Mouse (Mus musculus) thymus, postnatal 0 days (tissue): ENCODE results near the gene Cinp. TPM values are rescaled to one million over a fixed set of nuclear protein-coding genes. Genes with fewer than 3 reads are reported as not detected.

Experiments
- DNase-seq: peaks from one replicate; pipeline ENCODE4 v3.0.0-alpha.2; 2015; ENCODE audit warnings: low spot score
- polyA plus RNA-seq: library from polyadenylated mRNA; unstranded; fragments of >200 nt; fragmentation: Nextera tagmentation; extraction: Ambion mirVana; gene quantifications from 2 replicates; pipeline ENCODE4 v1.2.1, GENCODE M21; 2015

Cinp gene
- polyA plus RNA-seq = 70.0 and 71.9 TPM in 2 replicates

DNA sequence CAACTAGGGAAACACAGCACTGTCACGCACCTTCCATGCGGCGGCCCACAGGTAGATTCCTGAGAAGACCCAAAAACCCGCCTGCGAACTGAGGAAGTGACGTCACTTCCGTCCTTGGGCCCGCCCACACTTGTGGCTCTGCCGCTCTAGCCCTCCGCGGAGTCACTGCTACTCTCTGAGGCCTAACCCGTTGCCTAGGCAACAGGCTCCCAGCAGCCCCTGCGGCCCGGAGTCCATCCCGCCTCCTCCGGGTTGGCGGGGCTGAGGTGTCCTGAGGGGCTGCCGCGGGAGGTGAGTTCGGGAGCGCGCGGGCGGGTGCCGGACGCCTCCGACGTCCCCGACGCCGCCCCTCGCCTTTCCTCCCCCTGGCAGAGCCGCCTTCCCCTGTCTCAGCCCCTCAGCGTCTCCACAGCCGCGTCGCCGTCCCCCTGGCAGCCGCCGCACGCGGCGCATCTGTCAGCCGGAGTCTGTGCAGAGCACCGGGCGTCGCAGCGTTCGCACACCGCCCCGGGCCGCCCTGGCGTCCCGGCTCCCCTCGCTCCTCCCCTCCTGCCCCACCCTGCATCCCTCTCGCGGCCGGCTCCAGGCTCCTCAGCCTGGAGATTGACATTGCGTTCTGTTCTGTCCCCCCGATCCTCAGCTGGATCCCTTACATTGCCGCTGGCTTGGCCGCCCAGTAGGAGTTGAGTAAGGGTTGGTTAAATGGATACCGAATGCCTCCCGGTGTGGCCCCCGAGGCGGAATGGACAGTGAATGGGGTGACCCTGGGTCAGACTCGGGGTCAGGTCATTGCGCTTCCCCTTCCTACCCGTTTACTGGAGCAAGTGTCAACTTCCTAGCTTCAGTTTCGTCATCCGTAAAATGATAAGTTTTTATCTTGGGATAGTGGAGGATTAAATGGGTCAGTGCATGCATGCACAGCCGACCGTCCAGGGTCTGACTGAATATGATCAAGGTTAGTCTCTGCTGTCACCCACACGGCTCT is at the start of gene Cinp, which contains the start of gene Tecpr2:
TSS of gene Cinp (minus strand) at position 110 of the 985 bp plus-strand sequence.
TSS of gene Tecpr2 (plus strand) at position 229 of the 985 bp plus-strand sequence.
- DNase-seq = peak; percentile 99

DNA sequence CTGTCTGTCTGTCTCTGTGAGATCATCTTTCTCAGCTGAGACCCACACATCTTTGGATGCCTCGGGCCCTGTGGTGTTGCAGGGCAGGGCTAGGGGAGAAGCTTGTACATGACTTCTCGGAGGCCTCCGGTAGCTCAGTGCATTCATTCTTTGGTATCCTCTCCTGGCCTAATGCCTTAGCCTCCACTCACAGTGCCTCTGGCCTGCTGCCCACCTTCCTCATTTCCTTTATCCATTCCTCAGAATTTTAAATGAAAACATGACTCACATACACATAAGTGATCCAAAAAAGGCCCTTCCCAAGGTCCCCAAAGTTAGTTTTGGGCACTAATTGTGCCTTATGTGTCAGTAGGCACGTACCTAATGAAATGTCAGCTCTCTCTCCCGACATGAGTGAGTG is 48.6 kb upstream of the Cinp start:
- DNase-seq = no peak

DNA sequence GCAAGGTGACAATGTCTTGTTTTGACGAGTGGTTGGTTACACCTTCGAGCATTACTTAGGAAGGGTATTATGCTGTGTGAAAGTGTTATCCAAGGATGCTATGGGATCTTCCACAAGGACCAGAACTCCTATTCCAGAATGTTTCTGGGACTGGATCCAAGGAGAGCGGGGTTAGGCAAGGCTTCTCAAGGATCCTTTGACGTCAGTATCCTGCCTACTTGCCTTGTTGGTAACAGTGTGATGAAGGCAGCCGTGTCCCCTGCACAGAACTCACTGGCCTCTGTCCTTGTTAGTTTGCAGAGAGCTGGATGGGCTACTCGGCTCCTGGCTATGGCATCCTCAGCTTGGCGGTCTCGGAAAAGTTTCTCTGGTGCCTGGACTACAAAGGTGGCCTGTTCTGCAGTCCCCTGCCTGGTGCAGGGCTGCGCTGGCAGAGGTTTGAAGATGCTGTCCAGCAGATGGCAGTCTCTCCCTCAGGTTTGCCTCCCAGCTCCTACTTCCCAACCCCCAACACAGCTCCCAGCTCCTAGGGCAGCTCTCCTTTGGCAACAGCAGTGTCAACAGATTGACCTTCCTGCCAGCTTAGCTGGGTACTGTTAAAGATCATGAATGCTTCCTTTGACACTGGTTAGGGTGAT is 47.2 kb upstream of the Cinp start:
- peak; percentile 57 for DNase-seq

GRCm38 (mm10) chr12:110932820-110933219 is 43.9 kb upstream of the Cinp start:
- no peak for DNase-seq

GRCm38 (mm10) chr12:110921572-110921971 is 32.6 kb upstream of the Cinp start:
- DNase-seq = no peak

DNA sequence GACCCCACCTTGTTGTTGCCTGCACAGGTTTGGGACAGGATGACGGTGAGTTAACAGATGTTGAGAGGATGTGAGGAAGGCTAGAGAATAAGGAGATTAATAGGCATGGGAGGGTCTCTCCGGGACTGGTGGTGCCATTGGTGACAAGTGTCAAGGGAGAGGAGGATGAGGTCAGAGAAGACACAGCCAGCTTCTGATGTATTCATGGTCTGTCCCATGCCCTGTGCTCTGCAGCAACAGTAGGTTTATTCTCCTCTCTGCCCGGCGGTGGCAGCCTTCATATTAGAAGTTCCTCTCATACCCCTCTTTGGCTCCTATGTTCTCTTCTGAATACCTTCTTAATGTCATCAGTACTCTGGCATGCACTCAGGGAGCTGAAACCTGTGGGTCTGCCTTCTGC is 31.3 kb upstream of the Cinp start:
- DNase-seq = no peak

DNA sequence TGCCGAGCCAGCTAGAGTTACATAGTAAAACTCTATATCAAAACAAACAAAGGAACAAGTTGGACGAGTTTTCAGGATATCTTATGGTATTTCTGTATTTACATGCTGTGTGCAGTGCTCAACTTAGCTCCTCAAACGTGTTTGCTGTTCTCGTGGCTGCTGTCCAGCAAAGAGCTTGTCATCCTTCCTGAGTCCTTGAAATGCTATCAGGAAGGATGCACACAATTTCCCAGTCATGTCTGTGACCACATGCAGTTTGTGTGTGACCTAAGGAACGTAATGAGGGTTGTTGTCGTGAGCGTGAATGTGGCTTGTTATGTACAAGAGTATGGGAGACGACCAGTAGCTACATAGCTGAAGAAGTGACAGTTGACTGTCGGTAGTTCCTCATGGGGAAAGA is 26.8 kb upstream of the Cinp start:
- no peak for DNase-seq

- DNase-seq = no peak
Measured at GRCm38 (mm10) chr12:110909962-110910361, 21.0 kb upstream of the Cinp start.

DNA sequence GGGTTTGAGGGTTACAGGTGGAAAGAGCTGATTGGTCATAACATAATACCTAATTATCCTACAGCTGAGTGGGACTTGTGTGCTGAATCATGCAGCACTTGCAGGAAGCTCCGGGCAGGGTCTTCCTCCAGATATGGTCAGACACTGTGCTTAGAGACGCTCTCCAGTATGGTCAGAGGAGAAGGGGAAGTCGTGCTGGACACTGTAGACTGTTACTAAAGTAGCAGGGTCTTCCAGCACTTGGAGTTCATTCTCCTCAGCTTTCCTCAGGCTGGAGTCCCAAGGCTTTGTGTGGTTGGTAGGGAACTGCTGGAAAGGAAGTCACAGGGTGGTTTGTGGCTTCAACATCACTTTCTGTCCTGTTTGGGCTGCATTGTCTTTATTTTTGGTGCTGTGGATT is 18.9 kb upstream of the Cinp start:
- no peak for DNase-seq

DNA sequence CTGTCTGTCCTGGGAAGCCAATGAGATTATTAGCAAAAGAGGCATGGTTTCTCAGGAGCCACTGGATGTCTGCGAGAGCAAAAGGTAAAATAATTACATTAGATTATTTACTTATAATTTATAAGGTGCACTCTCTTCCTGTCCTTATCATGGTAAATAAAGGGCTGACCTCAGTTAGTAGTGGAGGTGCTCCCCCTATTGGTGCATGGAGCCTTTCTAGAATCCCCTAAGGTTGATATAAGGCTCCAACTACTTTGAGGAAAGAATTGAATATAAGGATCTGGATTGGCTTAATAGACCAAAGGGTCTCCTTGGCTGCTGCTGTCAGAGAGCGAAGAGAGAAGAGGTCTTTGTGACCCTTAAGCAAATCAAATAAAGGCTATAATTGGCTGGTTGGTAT is 14.6 kb upstream of the Cinp start:
- peak; percentile 22 for DNase-seq

DNA sequence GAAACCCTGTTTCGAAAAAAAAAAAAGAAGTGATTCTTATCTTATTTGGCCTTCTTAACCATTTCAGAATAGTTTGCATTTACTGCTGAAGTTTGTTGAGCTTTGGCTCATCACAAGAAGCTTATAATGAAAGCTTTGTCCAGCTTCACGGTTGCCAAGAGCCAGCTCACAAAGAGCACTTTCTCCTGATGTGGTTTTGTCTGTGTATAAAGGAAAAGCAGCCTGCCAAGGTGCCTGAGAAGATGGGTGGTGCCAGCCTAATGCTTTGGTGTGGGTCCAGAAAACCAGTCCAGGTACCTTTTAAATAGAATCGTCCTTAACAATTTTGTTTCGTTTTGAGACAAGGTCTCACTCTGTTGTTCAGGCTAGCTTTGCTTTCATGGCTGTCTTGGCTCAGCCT is 13.2 kb upstream of the Cinp start:
- no peak for DNase-seq

DNA sequence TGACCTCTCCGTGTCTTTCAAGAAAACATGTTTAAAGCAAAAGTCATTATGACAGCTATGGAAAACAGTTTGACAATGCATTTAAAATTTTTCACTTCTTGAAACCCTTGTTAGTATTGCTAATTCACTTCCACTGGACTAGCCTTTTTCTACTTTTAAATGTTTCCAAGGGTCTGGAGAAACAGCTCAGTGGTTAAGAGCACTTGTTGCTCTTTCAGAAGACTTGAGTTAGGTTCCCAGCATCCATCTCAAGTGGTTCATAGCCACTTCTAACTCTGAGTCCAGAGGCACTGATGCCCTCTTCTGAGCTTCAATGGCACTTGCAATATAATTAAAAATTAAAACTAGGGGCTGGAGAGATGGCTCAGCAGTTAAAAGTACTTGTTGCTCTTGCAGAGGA is 2.9 kb upstream of the Cinp start:
- DNase-seq = no peak

- no peak for DNase-seq
Measured at GRCm38 (mm10) chr12:110888606-110889005, 339 bp downstream of the Cinp start.

DNA sequence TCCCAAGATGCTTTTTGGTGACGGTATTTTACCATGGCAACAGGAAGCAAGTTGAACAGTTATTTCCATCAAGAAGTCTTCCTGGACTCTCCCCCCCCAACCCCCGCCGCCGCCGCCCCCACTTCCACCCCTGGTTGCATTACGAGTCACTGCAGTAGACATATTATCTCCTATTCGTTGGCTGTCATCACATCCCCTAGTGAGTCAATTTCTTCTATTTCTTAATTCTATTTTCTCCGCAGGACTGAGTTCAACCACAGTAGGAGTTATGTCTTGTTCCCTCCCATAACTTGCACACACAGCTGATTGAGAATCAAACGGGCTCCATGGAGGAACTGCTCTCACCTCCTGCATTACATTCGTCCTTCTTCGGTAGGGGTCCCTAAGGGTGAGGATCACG is 839 bp downstream of the Cinp start:
- DNase-seq = no peak

DNA sequence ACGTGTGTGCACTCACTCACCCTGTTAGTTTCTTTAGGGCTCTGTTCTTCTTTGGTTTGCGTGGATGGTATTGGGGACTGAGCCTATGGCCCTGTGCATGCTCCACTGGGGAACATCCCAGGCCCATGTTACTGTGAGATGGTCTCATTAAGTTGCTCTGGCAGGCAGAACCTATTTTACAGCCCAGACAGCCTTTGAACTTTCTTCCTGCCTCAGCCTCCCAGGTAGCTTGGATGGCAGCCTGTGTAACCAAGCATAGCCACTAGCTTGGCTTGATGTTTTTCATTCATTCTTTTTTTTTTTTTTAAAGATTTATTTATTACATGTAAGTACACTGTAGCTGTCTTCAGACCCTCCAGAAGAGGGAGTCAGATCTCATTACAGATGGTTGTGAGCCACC is 3.7 kb downstream of the Cinp start:
- no peak for DNase-seq

- no peak for DNase-seq
Measured at GRCm38 (mm10) chr12:110882291-110882690, 6.7 kb downstream of the Cinp start.

DNA sequence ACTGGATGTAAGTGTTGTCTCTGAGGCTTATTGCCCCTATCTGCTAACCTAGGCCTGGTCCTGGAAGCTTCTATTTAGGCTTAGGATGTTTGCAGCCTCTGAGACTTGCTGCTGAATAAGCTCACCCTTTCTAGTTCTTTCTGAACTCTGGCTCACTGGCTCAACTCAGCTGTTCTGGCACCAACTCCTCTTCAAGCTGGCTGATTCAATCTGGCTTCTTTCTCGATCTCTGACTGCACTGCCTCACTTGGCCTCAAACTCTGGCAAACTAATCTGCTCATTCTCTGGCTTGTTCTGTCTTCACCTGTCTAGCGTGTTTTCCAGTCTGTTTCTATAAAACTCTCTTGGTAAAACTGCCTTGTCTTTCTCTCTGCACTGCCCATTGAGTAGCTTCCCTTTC is 13.6 kb downstream of the Cinp start:
- no peak for DNase-seq

DNA sequence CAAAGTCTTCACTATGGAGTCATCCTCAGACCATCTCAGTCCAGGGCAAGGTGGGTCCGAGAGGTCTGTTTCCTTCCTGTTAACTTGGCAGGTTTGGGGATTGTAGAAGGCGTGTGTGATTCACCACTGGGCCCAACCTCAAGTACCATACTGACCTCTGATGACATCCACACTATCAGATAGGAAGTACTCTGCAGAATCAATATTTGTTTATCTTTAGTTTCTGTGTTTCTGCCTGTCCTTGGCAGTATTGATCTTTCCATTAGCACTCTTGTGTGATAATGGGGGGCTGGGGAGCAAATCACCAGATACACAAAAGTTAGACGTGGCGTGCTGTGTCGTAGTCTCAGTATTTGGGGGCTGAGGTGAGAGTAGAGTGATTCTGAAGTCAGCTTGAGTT is 17.7 kb downstream of the Cinp start:
- DNase-seq = no peak

- no peak for DNase-seq
Measured at GRCm38 (mm10) chr12:110870107-110870506, 18.8 kb downstream of the Cinp start.

GRCm38 (mm10) chr12:110865989-110866388 is 23.0 kb downstream of the Cinp start:
- no peak for DNase-seq

GRCm38 (mm10) chr12:110865571-110865970 is 23.4 kb downstream of the Cinp start:
- no peak for DNase-seq

DNA sequence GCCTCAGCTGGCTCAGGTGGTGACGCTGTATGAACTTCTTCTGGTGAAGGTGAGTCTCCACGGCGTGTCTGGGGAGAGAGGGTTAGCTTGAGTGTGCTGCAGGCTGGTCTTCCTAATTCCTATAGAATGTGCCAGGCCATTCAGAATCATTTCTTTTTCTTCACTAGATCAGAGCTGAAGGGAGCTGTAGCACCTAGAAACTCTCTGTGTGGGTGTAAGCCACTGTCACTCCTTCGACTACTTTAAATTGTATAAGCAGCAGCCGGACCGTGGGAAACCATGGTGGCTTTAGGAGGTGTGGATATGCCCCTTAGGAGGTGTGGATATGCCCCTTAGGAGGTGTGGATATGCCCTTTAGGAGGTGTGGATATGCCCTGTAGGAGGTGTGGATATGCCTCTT is 24.9 kb downstream of the Cinp start:
- DNase-seq = no peak

DNA sequence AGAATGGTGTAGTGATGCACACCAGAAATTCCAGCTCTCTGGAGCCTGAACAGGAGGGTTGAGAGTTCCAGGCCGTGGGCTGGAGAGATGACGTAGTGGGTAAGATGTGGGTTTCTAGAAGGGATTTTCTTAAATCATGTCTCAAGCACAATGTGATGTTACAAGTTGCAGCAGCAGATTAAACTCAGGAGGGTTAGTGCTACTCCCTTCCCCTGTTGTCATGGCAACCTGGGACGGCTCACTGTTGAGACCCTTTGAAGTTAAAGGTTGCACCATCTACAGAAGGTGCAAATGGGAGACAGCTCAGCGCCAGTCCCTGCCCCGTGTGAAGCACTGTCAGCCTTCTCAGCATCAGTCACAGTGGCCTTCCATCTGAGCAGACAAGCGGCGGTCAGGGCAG is 27.7 kb downstream of the Cinp start:
- DNase-seq = peak; percentile 56
